Mouse (Mus musculus): ENCODE data around the gene Vamp8.
A peak's percentile ranks its signal among the peaks of the same experiment; 100 is the strongest.

Gene Vamp8

DNA sequence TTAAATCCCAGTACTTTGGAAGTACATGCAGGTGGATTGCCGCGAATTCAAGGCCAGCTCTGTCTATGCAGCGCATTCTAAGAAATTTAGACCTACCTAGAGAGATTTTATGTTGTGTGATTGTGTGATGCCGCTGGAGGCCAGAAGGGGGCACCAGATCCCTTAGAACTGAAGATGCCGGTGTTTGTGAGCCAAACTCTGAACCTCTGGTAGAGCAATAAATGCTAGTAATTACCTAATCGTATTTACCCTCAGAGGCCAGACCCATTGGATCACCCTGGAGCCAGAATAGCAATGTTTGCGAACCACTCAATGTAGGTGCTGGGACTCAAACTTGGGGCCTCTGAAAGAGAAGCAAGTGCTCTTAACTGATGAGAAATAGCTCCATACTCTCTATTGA lies 11.4 kb upstream of the Vamp8 start:
- DNase-seq (ENCODE audit: low spot score) = peak; percentile 63

DNA sequence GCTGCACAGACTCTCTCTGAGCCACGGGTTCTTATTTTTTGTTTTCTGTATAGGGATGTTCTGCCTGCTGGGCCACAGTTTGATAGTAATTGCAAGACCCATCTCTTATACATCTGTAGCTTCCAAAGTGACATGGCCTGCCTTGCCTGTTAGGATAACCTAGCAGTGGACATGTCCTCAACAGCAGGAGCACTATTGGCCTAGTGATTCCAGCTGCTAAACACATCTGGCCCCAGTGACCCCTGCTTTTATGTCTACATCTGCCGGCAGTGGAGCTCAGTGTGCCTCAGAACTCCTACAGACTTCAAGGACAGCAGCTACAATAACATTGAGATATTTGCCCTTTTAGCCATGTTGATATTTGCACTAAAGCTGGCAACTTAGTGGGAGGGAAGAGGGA lies 9.5 kb upstream of the Vamp8 start:
- DNase-seq (ENCODE audit: low spot score) = no peak

DNA sequence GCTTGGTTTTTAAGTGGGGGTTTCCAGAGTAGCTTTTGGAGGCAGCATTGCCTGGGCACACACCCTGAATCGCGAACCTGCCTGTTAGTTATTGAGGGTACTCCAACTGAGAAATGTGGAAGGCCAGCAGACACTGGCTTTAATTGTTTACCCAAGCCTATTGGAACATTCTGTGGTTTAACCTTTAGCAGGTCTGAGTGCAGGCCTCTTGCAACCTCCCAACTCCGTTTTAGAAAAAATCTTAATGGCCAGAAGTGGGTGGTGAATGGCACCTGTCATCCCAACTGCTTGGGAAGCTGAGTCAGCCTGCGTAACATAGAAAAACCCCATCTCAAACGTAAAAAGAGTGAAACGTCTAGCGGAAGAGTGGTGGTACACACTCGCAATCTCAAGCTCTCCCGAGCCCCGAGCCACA lies 6.3 kb upstream of the Vamp8 start:
- DNase-seq (ENCODE audit: low spot score) = no peak

DNA sequence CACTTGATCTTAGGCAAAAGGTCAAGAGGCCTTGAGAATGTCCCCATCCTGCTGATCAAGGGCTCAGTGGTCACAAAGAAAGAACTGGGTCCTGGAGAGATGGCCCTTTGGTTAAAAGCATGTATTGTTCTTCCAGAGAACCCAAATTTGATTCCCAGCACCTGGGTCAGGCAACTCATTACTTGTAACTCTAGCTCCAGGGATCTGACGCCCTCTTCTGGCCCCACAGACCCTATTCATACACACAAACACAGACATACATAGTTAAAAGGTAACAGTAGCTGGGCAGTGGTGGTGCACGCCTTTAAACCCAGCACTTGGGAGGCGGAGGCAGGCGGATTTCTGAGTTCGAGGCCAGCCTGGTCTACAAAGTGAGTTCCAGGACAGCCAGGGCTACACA lies 1.8 kb upstream of the Vamp8 start:
- no peak for DNase-seq (ENCODE audit: low spot score)

DNA sequence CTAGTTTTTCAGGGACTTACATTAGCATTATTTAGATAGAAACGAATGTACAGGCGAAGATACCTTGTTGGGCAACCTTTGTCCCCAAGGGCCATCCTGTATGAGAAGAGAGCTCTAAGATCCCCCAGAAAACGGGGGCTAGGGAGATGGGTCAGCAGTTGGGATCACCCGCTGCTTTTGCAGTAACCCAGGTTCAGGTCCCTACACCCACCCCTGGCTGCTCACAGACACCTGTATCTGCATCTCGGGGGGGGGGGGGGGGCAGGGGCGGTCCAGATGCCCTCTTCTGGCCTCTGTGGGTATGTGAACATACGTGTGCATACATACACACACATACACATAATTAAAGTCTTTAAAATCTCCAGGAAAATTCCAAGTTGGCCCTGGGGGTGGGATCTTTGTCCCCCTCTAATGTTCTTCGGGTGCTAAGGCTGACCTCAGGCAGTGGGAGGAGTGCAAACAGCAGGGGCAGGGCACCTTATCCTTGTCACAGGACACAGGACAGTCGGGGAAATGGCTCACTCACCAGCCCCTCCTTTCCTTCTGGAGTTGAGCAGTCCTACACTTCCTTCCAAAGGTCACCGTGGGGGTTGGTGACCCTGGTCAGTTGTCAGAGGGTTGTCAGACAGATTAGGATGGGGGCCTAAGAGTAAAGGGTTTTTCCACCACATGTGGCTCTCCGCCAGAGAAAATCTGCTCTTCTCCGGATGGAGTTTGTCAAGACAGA lies 455 bp upstream of the Vamp8 start:
- peak; percentile 52 for DNase-seq (ENCODE audit: low spot score)

DNA sequence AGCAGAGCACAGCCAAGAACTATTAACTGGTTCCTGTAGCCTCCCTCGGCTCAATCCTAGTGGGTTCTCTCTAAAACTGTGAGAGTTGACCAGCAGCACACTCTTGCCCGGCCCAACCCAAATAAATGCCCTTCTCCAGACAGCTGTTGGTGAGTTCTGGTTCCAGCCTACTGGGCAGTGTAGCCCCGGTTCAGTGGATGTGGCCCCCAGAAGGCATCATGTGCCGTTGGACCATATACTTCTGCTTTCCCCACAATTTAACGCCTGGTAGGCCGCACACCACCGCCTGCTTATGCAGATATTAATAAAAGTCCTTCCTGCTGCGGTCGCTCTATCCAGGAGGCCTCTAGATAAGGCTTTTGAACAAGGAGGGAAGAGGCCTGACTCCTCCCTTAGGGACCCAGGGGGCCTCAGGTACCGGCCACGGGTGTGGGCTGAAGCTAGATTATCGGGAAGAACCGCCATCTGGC lies 997 bp downstream of the Vamp8 start:
- DNase-seq (ENCODE audit: low spot score) = peak; percentile 42

DNA sequence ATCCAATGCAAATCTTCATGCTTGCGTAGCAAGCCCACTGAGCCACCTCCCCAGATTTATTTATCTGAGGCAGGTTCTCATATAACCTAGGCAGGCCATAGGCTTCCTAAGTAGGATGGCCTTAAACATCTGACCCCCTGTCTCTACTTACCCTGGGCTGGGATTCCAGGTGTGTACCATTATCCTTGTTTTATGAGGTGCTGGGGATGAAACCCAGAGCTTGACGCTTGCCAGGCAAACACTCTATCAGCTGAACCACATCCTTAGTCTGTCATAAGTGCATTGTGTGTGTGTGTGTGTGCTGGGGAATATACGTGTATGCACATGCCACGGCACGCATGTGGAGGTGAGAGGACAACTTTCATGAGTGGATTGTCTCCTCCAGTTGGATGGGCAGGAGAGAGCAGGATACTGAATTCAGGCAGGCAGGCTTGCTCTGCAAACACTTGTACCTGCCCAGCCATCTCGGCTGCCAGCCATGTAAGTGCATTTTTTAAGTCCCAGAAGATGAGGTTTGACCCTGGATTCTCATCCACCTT lies 1.6 kb downstream of the Vamp8 start:
- no peak for DNase-seq (ENCODE audit: low spot score)

DNA sequence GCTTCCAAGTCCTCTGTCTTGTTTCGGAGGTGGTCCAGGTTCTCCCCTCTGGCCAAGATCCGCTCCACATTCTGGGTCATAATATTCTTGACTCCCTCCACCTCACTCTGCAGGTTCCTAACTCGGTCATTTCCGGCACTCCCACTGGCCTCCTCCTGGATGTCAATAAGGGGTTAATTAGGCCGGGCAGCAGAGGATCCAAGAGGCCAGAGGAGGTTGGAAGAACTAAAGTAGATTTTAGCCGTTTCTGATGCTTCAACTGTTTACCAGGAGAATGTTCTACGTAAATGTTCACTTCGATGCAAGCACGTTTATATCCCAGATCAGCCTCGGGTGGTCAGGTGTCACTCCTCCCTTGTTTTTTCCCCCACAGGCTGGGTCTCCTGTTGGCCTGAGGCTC lies 2.2 kb downstream of the Vamp8 start:
- no peak for DNase-seq (ENCODE audit: low spot score)

DNA sequence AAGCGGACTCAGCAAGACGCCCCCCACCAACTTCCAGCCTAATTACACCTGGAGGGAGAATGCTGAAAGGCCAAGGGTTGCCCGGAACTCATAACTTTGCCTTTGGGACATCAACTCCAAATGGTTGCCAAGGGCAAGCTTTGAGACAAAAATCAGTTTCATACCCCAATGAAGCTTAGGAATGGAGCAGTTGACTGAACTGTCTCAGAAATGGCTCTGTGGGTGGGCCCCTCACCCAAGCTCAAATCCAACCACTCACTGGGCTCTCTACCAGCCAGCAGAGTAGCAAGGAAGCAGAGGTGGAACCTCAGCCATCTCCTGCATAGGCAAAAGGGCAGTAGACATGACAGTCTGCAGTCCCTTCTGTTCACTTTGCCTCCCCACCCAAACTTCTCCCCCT lies 2.7 kb downstream of the Vamp8 start:
- no peak for DNase-seq (ENCODE audit: low spot score)

DNA sequence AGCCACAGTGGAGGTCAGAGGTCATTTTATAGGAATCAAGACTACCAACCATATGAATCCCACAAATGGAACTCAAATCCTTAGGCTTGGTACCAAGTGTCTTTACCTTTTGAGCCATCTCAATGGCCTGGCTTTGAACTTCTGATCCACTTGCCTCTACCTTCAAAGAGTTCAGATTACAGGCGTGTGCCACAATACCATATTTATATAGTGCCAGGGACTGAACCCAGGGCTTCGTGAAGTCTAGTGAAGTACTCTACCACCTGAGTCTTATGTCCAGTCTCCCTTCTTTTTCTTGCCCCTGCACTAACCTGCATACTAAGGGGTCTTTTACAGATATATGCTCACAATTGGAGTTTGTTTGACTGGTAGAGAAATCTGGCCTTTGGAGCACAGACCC lies 3.9 kb downstream of the Vamp8 start:
- no peak for DNase-seq (ENCODE audit: low spot score)

DNA sequence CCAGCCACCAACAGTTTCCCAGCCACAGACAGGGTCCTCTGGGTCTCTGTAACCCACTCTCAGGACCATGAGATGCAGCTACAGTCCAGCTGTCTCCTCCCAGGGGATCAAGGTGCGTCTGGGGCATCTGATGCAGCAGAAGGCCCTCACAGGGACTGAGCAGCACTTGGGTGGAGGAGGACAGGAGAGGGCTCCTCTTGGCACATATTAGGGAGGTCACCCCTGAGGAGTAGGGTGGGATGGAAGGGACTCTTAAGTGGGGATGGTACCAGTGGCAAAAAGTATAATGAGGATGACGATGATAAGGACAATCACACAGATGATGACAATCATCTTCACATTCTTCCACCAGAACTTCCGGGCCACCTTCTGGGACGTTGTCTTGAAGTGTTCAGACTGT lies 5.2 kb downstream of the Vamp8 start:
- DNase-seq (ENCODE audit: low spot score) = no peak

DNA sequence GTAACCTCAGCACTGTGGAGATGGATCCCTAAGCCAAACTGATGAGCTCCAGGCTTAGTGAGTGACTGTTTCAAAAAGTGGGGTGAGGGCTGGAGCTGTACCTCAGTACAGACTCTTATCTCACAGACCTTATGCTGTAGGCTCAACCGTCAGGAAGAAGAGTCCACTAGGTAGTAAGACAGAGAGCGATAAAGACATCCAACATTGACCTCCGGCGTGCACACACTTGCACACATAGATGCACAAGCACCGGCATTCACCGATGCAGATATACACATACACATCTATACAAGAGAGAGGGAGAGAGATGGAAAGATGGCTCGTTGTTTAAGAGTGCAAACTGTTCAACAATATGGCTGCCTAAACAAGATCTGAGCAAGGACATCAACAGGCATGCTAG lies 6.6 kb downstream of the Vamp8 start:
- DNase-seq (ENCODE audit: low spot score) = no peak

DNA sequence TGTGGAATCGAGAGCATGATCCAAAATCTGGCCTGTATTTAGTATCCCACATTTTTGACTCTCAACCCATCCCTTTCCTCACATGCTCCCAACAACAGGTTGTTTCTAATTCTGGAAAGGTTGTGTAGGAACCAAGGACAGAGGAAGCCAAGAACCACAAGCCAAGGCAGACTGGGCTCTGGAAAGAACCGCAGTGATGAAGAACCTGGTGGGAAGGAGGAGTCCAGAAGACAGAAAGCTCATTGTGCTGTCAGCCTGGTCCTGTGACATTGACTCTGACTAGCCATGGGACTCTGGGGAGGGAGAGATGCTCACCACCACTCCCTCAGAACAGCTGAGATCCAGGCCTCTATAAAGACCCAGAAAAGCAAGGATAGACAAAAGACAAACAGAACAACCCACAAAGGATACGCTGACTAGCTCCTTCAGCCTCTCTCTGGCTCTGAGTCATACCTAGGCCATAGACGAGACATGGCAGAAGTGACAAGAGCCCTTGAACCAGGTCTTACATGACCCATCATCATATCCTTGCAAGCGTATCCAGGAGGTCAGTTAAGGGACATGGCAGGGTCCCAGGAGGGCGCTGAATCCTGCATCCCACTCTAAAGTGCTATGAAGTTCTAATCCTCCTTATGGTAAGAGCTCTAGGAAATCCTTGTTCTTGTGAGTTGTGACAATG lies 7.2 kb downstream of the Vamp8 start:
- no peak for DNase-seq (ENCODE audit: low spot score)

DNA sequence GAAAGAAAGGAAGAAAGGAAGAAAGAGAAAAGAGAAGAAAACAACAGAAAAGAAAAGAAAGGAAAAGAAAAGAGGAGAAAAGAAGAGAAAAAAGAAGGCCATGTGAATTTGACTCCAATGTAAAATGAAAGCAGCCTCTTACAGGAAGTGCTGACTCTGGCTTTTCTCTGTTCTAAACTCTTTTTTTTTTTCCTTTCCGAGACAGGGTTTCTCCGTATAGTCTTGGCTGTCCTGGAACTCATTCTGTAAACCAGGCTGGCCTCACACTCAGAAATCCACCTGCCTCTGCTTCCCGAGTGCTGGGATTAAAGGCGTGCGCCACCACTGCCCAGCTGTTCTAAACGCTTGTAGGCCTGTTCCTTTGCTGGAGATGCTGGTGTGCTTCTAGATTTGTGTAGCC lies 8.0 kb downstream of the Vamp8 start:
- no peak for DNase-seq (ENCODE audit: low spot score)

DNA sequence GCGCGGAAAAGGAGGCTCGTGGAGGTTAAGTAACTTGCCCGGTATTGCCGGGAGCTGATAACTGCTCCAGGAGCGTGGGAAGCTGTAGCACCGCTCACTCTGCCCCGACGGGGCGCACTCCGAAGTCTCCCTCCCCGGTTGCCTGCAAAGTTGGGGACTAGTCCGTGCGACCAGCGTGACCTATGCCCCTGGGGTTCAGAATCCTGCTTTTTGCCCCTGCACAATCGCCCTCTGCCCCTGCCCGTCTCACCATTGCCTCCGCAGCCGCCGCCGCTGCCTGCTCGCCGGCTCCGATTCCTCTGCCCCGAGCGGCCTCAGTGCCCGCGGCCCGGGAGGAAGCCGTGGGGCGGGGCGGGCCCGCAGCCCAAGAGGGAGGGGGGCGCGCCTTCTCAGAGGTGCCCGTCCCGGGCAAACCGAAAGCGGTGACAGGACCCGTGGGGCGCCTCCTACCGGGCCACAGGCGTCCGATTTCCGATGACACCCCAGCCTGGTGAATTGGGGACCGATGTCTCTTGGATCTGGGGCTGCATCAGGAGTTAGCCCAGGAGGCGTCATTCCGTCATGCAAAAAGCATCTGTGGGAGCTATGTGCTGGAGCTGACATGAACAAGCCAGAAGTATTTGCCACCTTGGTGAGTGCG lies 10.3 kb downstream of the Vamp8 start, which contains the start of gene Vamp5:
Gene Vamp5, minus strand, starts transcription at position 338 of the 640 bp plus-strand sequence.
- peak; percentile 64 for DNase-seq (ENCODE audit: low spot score)

DNA sequence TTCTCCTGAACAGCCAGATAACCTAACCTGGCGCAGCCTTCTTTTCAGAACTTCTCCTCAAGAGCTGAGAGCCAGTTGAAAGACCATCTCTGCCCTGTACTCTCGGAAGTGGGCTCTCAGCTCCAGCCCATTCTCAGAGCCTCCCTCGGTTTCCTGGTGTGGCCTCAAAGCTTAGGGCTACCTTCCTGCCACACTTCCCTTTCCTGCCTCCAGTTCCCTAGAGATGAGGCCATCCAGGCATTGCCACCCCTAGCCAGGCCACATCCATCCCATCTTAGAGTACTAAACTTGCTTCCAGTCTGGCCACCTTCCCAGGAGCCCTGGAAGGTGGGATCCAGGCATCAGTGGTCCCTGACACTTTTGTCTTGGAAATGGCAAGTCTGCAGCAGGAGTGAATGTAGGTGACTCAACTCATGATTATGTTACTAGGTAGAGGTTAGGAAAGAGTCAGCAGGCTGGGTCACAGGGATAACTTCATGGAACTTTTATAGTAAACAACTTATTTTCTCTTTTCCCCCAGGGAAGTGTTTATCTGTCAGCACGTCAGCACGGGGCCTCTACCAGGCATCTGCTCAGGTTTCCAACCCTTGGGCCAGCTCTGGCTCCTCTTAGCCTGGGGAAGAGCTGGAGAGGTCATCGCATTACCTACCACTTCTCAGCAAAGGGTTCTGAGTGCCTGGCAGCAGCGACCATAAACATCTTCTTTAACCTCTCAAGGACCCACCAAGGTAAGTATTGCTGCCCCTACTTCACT lies 10.9 kb downstream of the Vamp8 start:
- DNase-seq (ENCODE audit: low spot score) = no peak

DNA sequence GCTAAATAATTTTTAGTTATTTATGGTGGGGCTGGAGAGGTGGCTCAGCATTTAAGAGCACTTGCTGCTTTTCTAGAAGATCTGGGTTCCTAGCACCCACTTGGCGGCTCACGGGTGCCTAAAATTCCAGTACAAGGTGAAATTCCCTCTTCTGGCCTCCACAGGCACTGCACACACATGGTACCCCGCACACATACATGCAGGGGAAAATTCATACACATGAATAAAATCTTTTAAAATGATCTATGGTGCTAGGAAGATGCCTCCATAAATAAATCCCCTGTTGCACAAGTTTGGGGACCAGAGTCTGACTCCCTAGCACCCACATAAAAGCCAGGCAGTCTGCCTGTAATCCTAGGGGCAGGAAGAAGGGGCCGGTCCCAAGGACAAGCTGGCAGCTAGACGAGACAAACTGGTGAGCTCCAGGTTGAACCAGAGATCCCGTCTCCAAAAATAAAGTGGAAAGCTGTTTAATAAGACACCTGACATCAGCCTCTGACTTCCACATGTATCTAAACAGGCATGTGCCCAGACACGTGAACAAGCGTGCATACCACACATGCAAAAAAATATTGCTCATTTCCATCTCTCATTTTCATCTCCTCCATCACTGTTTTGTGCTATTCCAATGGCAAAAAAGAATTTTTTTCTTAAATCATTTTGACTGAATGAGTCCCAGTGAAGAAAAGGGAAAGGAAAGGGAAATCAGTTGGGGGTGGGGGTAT lies 11.8 kb downstream of the Vamp8 start:
- DNase-seq (ENCODE audit: low spot score) = no peak

DNA sequence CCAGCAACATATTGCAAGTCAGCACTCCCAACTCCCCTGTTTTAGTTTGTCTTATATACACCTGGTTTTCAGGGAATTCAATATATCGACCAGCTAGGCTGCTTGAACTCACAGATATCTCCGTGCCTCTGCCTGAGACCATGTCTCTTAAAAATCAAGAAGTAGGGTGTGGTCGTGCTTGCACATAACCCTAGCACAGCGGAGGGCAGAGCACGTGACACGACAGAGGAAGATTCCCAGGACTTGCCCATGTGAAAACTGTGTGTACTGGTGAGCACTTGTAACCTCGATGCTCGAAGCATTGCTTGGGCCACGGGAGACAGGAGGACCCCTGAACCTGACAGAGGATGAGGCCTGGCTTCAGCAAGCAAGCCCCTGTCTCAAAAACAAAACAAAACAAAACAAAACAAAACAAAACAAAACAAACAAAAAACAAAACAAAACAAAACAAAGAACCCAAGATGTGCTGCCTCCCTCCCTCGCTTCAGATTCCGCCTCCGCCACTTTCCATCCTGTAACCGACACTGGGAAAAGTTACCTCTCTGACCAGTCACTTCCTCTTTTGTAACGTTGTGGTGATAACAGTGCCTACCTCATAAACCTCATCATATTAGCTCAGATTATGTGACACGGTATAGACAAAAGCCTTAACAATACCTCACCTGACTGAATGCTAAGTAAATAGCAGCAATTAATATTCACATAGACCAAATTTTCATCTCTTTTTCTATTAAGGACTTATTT lies 15.5 kb downstream of the Vamp8 start:
- no peak for DNase-seq (ENCODE audit: low spot score)

DNA sequence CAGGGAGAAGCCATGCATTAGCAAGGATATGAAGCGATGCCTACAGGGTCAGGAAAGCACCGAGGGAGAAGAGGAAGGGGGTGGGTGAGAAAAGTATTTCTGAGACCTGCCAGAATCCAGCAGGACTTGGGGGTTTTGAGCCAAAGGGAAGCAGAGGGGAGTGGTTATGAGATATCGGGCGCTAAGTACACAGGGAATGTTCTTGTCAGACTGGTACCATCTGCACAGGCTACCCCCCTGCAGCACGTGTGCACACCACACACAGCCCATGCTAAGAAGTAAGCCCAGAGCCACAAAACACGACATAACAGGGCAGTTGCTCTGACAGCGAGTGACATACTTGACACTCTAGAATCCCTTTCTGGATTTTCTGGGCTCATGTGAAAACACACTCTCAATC lies 16.3 kb downstream of the Vamp8 start:
- DNase-seq (ENCODE audit: low spot score) = no peak

DNA sequence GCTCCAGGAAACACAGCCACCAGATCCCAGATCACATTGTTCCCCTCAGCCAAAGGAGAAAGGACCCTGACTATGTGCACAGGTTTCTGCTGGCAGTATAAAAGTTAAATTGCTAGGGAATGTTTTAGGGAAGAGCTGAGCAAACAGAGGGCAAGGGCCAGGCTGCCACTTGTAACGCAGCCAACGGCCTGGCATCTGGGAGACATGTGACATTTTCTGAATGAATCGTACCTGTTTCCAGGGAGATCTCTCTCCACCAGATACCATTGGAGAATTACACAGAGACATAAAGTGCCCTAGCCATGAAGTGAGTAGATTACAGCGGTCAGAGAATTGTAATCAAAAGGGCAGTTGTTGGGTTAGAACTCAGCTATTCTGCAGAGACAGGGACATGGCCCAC lies 17.3 kb downstream of the Vamp8 start:
- no peak for DNase-seq (ENCODE audit: low spot score)

DNA sequence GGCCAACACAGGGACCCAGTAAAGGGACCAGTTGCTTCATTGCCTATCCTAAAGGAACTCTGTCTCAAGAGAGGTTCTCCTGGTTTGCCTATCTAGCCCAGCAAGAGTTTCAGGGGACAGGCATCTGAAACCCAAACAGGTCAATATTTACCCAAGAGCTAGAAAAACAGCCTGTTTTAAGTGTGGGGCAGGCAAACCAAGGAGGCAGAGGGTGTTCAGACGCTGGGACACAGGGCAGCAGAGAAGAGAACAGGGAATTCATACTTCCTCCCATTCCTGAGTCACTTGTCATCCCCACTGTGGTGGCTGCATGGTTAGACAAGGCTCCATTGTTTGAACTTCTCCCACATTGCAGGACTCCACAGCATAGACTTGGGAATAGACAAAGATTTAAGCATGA lies 18.9 kb downstream of the Vamp8 start:
- DNase-seq (ENCODE audit: low spot score) = no peak
